Mouse (Mus musculus) cerebellum, postnatal 4 days (tissue): ENCODE results near the gene Mthfd1l.
"Not testable (repeated sequence)": the region's sequence is repeated elsewhere in the genome, so short reads cannot be mapped to it uniquely, and the experiment has no call there.

Source experiments
- DNase-seq, 2 experiments: peaks; one replicate each; pipeline ENCODE4 v3.0.0; 2022; ENCODE audit warnings: low spot score in 2 of 2, mixed read lengths in 1 of 2

Mthfd1l gene

GRCm38 (mm10) chr10:4117091-4117490 lies 144.2 kb downstream of the Mthfd1l start:
- no peak for DNase-seq

GRCm38 (mm10) chr10:4119287-4119686 lies 146.4 kb downstream of the Mthfd1l start:
- no peak for DNase-seq

GRCm38 (mm10) chr10:4120708-4121107 lies 147.8 kb downstream of the Mthfd1l start:
- no peak for DNase-seq

DNA sequence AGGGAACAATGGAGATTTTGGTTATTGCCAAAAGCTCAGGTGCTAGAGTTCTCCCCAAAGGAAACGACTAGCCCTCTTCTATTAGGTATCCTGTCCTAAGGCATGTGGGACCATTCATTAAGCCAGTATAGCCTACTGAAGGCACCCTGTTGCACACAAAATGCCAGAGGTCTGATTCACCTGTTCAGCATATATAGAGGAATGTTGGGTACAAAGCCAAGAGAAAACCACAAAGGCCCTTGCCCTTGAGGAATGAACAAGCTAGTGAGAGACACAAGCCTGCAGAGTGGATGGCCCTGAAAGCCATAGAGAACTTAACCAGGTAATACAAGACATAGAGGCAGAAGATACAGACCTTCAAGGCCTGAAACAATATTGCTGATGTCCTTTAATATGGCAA lies 148.3 kb downstream of the Mthfd1l start:
- DNase-seq: no peak

DNA sequence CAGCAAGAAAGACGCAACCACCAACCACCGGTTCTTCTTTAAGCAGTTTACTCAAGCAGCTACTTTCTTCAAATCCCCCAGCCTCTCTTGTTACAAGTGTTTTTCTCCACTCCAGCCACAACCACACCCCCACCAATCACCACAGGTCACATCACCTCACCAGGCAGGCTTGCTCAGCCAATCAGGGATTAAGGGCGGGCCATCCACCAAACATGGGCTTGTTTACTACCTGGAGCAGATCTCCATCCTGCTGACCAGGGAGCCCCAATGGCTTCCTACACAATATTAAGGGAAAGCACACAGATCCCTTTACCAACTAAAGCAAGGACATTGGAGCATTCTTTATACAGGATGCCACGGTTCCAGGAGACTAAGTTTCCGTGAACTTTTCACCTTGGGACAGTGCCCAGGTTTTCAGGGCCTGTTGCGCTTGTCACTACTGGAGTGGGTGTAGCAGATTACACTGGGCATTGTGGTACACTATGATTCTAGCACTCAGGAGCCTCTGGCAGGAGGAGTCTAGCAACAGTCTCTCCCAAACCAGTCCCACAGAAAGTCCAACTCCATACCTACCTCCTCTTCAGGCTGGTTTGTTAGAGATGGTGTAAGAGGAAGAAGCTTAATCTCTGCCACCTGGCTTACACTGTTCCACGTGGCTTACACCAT lies 150.5 kb downstream of the Mthfd1l start:
- DNase-seq: not testable (repeated sequence)

DNA sequence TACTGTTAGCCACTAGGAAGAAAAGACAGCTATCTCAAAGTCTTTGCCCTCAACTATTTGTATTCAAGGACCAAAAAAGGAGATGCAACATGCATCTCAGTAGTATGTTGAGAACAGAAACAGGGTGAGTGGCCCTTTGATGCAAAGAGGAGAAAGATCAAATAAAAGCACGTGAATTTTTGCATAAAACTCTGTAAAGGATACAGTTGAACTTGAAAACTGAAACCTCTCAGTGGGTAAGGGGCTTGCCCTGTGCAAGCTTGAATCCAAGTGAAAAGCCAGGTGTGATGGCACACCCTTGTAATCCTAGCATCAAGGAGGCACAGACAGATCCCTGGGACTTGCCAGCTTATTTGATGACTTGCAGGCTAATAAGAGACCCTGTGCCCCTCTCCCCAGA lies 151.2 kb downstream of the Mthfd1l start:
- DNase-seq: no peak

- no peak for DNase-seq
Measured at GRCm38 (mm10) chr10:4125232-4125631, 152.3 kb downstream of the Mthfd1l start.

DNA sequence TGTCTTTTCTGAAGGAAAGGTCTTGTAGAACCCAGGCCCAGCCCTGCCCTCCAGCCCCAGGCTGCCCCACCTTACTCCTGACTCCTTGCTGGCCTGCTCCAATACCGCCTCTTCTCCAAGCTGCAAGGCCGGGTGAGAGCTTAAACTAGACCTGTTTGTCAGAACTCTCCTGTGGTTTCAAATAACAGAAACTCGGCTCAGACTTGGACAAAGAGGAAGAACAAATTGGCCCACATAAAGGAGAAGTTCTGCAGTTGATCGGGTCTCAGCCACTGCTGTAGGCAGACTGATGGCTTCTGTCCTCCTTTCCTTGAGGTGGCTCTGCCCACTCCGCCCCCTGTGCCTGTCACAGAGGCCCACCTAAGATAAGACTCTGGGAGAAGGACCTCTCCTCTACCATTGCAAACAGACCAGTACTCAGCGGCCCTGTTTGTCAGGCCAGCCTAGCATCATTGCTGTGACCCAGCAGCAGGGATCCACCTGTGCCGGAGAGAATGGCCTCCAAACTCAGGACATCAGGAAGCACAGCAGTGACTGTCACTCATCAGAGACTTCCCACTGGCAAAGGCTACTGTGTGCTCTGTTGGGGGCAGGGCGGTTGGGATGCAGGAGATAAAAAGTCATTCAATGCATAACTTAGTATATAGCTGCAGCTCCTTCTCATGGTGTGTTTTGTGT lies 153.6 kb downstream of the Mthfd1l start:
- no peak for DNase-seq

DNA sequence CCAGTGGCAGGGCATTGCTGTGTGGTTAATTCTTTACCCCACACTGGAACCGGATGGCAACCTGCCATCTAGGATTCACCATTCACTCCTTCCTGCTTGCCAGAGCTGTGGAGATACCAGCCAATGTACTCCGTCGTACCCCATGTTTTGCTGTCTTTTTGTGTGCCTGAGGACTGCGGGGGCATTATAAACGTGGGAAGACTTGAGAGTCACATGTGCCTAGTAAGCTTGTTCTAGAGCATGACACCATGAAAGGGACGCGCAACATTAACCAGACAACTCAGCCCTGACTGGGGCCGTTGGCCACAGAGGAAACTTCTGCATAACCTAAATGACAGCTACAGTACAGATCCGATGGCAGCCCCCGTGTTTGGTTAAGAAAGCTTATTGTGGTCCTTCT lies 155.5 kb downstream of the Mthfd1l start:
- no peak for DNase-seq

GRCm38 (mm10) chr10:4128915-4129314 lies 156.0 kb downstream of the Mthfd1l start:
- no peak for DNase-seq

DNA sequence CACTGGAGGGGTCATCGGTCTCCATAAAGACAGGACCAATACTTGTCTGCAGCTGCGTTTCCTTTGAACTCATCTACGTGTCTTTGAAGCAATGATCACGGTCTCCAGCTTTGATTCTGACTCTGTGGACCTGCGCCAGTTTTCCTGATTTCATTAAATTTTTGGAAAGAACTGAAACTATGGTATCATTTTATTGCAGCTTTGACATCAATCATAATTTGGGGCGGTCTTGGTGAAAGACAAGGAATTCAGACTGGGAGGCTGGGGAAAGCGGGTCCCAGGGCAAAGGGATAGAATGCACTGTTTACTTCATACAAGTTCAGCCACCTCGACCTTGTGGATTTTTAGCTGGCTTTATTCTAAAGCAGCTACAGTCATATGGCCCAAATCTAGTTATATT lies 156.5 kb downstream of the Mthfd1l start:
- no peak for DNase-seq

DNA sequence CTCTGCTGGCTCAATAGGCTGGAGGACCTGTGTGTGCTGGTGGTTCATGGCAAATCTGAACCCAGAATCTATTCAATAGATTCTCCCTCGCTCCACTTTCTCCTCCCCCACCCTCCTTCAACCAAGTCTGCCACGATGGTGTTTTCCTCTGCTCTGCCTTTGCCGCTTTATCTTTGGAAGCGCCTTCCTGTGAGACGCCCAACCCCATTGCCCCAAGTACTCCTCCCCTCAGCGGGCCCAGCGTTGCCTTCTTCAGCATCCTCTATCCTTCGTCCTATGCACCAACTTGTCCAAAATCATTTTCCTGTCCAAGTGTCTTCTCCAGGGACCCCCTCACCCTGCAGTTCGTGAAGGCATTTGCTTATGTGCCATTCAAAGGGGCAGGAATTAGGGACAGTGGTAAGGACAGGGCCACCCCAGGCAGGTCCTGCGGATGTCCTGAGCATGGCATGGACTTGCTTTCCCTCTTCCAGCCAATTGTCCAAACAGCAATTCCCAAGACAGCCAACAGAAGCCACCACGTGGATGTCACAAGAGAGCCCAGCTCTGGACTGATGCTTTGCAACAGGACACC lies 157.2 kb downstream of the Mthfd1l start:
- DNase-seq: no peak

- DNase-seq: no peak
Measured at GRCm38 (mm10) chr10:4132735-4133134, 159.8 kb downstream of the Mthfd1l start.

- no peak for DNase-seq
Measured at GRCm38 (mm10) chr10:4135100-4135764, 162.3 kb downstream of the Mthfd1l start.

DNA sequence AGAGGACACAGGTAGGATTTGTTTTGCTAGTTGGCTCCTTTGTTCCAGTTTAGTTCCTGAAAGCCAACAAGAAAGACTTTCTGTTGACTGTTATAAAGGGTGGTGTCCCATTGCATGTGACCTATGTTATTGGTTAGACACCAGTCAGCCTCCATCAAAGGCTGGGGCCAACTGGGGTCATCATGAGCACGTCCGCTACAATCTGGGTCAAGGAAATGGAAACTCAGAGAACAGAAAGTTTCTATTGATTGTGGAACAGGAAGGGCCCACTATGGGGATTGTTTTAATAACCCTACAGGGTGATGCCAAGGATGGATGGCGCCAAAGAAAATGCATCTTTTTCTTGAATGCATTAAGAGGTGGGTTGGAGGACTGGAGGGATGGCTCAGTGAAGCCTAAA lies 166.6 kb downstream of the Mthfd1l start:
- DNase-seq: no peak

GRCm38 (mm10) chr10:4141689-4142088 lies 168.8 kb downstream of the Mthfd1l start:
- DNase-seq: peak in 1 of 2 experiments; percentile 16

GRCm38 (mm10) chr10:4142816-4143215 lies 169.9 kb downstream of the Mthfd1l start:
- no peak for DNase-seq

DNA sequence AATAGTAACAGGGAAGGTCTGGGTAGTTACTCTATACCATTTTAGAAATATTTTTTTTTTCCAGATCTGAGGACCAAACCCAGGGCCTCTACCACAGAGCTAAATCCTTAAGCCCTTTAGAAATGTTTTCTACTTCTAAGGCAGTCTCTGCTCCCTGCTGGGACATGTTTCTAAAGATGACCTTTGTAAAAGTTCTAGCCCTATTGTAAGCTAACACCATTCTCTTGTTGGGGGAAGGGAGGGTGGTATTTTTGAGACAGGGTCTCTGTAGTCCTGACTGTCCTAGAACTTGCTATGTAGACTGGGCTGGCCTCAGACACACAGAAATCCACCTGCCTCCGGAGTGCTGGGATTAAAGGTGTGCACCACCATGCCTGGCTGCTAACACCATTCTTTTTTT lies 170.5 kb downstream of the Mthfd1l start:
- DNase-seq: no peak

GRCm38 (mm10) chr10:4145080-4145807 lies 172.3 kb downstream of the Mthfd1l start:
- DNase-seq: no peak

GRCm38 (mm10) chr10:4146947-4147346 lies 174.0 kb downstream of the Mthfd1l start:
- DNase-seq: no peak

GRCm38 (mm10) chr10:4151159-4151558 lies 178.2 kb downstream of the Mthfd1l start:
- no peak for DNase-seq
